In genomic region chr9:113380408-113381129, GRCm38 (mm10) we compare ENCODE assay signal across 12 mouse cellular contexts.
DNase-seq lines count a peak whose midpoint lies in the region; ATAC-seq and TF ChIP-seq lines count a peak whose summit lies in the region.
"Had no signal": no experiment of that assay in that cellular context is flagged by ENCODE, and none has a peak within 500 bp of the region (broad histone marks: within the 10 kb centered on the region; RNA-seq: fewer than 3 reads in every experiment).

No protein-coding gene starts in this region.

- ATAC-seq in forebrain, embryonic 12.5 days (ENCODE audit: low FRiP score), result peak; percentile 30; the same call in 1 of the 2 replicates
- no peak for ATAC-seq in forebrain, embryonic 11.5 days (replicated peaks; ENCODE audit: low FRiP score)
- peak; percentile 63 for ATAC-seq in midbrain, embryonic 13.5 days
- no peak for ATAC-seq in midbrain, embryonic 11.5 days (ENCODE audit: low FRiP score)
- ATAC-seq in limb, embryonic 12.5 days (ENCODE audit: insufficient number of reproducible peaks, insufficient read depth, low FRiP score, low TSS enrichment, low read depth), result no peak
- no peak for ATAC-seq in inflammation-experienced regulatory T-cells, adult 6 months
- no peak for ATAC-seq in intestine, postnatal 0 days

- peak overlapping the region; percentile 1; the same call in 1 of the 2 replicates for H3K27ac ChIP-seq in forebrain, embryonic 12.5 days
- H3K27ac ChIP-seq in forebrain, embryonic 11.5 days (ENCODE audit: low read depth, low read length), result no peak overlapping the region
- peak overlapping the region; percentile 55 for H3K27ac ChIP-seq in midbrain, embryonic 13.5 days
- H3K27ac ChIP-seq in midbrain, embryonic 11.5 days (ENCODE audit: low read depth, low read length), result no peak overlapping the region
- no peak overlapping the region for H3K27ac ChIP-seq in limb, embryonic 12.5 days
- no peak overlapping the region for H3K27ac ChIP-seq in intestine, postnatal 0 days (ENCODE audit: low read depth, low read length)
- no peak overlapping the region for H3K27ac ChIP-seq in embryonic facial prominence, embryonic 10.5 days (replicated peaks)
- H3K27ac ChIP-seq: gastrocnemius, adult 2 months; liver, embryonic 15.5 days had no signal

- H3K4me1 ChIP-seq in forebrain, embryonic 12.5 days, result peaks cover 14% of the 10 kb centered on the region
- 0 out of 2 replicates have a peak, but pooled peaks cover 3% of the 10 kb centered on the region for H3K4me1 ChIP-seq in forebrain, embryonic 11.5 days (replicated peaks; ENCODE audit: control insufficient read depth, insufficient read depth, low read length)
- H3K4me1 ChIP-seq in midbrain, embryonic 13.5 days (replicated peaks), result peaks cover 23% of the 10 kb centered on the region
- H3K4me1 ChIP-seq in midbrain, embryonic 11.5 days (ENCODE audit: control insufficient read depth, insufficient read depth, low read length), result peaks cover 3% of the 10 kb centered on the region; the same call in 1 of the 2 replicates
- peaks cover 20% of the 10 kb centered on the region for H3K4me1 ChIP-seq in limb, embryonic 12.5 days (replicated peaks)
- no peaks in the 10 kb centered on the region for H3K4me1 ChIP-seq in intestine, postnatal 0 days (replicated peaks; ENCODE audit: control insufficient read depth, insufficient read depth, low read length)
- H3K4me1 ChIP-seq in embryonic facial prominence, embryonic 10.5 days, result peaks cover 16% of the 10 kb centered on the region
- H3K4me1 ChIP-seq: liver, embryonic 15.5 days had no signal

- no peaks in the 10 kb centered on the region for H3K9me3 ChIP-seq in forebrain, embryonic 12.5 days
- no peaks in the 10 kb centered on the region for H3K9me3 ChIP-seq in forebrain, embryonic 11.5 days (ENCODE audit: control insufficient read depth, low read length)
- H3K9me3 ChIP-seq in midbrain, embryonic 13.5 days, result no peaks in the 10 kb centered on the region
- H3K9me3 ChIP-seq in midbrain, embryonic 11.5 days (ENCODE audit: control insufficient read depth, low read length), result no peaks in the 10 kb centered on the region
- H3K9me3 ChIP-seq in limb, embryonic 12.5 days, result no peaks in the 10 kb centered on the region
- no peaks in the 10 kb centered on the region for H3K9me3 ChIP-seq in intestine, postnatal 0 days (ENCODE audit: control insufficient read depth)
- H3K9me3 ChIP-seq in embryonic facial prominence, embryonic 10.5 days, result 0 out of 2 replicates have a peak, but pooled peaks cover 3% of the 10 kb centered on the region

- H3K4me3 ChIP-seq in forebrain, embryonic 12.5 days (replicated peaks), result no peak overlapping the region
- H3K4me3 ChIP-seq in forebrain, embryonic 11.5 days (ENCODE audit: low read depth, low read length), result no peak overlapping the region
- H3K4me3 ChIP-seq in midbrain, embryonic 13.5 days (replicated peaks), result no peak overlapping the region
- H3K4me3 ChIP-seq in midbrain, embryonic 11.5 days (ENCODE audit: low read depth, low read length), result no peak overlapping the region
- H3K4me3 ChIP-seq in limb, embryonic 12.5 days (replicated peaks), result no peak overlapping the region
- H3K4me3 ChIP-seq in intestine, postnatal 0 days (ENCODE audit: low read depth, low read length), result no peak overlapping the region
- H3K4me3 ChIP-seq in embryonic facial prominence, embryonic 10.5 days, result no peak overlapping the region
- H3K4me3 ChIP-seq: gastrocnemius, adult 2 months; liver, embryonic 15.5 days had no signal

- no peak for DNase-seq in forebrain, embryonic 11.5 days (ENCODE audit: low spot score)
- no peak for DNase-seq in midbrain, embryonic 11.5 days (ENCODE audit: low spot score, missing footprints)
- no peak for DNase-seq in embryonic facial prominence, embryonic 10.5 days (ENCODE audit: low spot score)
- DNase-seq: gastrocnemius, adult 2 months; kidney, postnatal 25 days had no signal

- no peaks in the 10 kb centered on the region for H3K36me3 ChIP-seq in forebrain, embryonic 12.5 days (replicated peaks)
- H3K36me3 ChIP-seq in forebrain, embryonic 11.5 days (ENCODE audit: control insufficient read depth, insufficient read depth, low read length), result no peaks in the 10 kb centered on the region
- no peaks in the 10 kb centered on the region for H3K36me3 ChIP-seq in midbrain, embryonic 13.5 days
- H3K36me3 ChIP-seq in midbrain, embryonic 11.5 days (ENCODE audit: control insufficient read depth, insufficient read depth, low read length), result no peaks in the 10 kb centered on the region
- no peaks in the 10 kb centered on the region for H3K36me3 ChIP-seq in limb, embryonic 12.5 days
- H3K36me3 ChIP-seq in intestine, postnatal 0 days (ENCODE audit: control insufficient read depth, insufficient read depth), result no peaks in the 10 kb centered on the region
- H3K36me3 ChIP-seq in embryonic facial prominence, embryonic 10.5 days (replicated peaks), result no peaks in the 10 kb centered on the region
- H3K36me3 ChIP-seq: G1E; liver, embryonic 15.5 days had no signal

- no peak overlapping the region for H3K4me2 ChIP-seq in forebrain, embryonic 12.5 days
- H3K4me2 ChIP-seq in forebrain, embryonic 11.5 days (ENCODE audit: low read depth, low read length, severe bottlenecking), result no peak overlapping the region
- no peak overlapping the region for H3K4me2 ChIP-seq in midbrain, embryonic 13.5 days (replicated peaks)
- H3K4me2 ChIP-seq in midbrain, embryonic 11.5 days, result no peak overlapping the region
- H3K4me2 ChIP-seq in limb, embryonic 12.5 days, result peak overlapping the region; percentile 24
- H3K4me2 ChIP-seq in intestine, postnatal 0 days (replicated peaks; ENCODE audit: low read depth), result no peak overlapping the region
- H3K4me2 ChIP-seq: liver, embryonic 15.5 days had no signal

- 69% methylated on average over 17 of the region's 17 CpGs for WGBS in forebrain, embryonic 12.5 days
- 72% methylated on average over 17 of the region's 17 CpGs for WGBS in forebrain, embryonic 11.5 days
- 55% methylated on average over 17 of the region's 17 CpGs for WGBS in midbrain, embryonic 13.5 days
- 72% methylated on average over 17 of the region's 17 CpGs for WGBS in midbrain, embryonic 11.5 days
- WGBS in limb, embryonic 12.5 days, result 31% methylated on average over 17 of the region's 17 CpGs
- WGBS in intestine, postnatal 0 days, result 65% methylated on average over 17 of the region's 17 CpGs
- 68% methylated on average over 17 of the region's 17 CpGs for WGBS in embryonic facial prominence, embryonic 10.5 days

- TF ChIP-seq CTCF in intestine, postnatal 0 days (IDR thresholded peaks at IDR 0.05; ENCODE audit: low read depth), result no peak

- 0 out of 2 replicates have a peak, but pooled peaks cover 3% of the 10 kb centered on the region for H3K27me3 ChIP-seq in forebrain, embryonic 12.5 days
- H3K27me3 ChIP-seq in forebrain, embryonic 11.5 days (ENCODE audit: control insufficient read depth, insufficient read depth, low read length), result no peaks in the 10 kb centered on the region
- no peaks in the 10 kb centered on the region for H3K27me3 ChIP-seq in midbrain, embryonic 13.5 days
- H3K27me3 ChIP-seq in midbrain, embryonic 11.5 days (ENCODE audit: control insufficient read depth, insufficient read depth, low read length), result no peaks in the 10 kb centered on the region
- no peaks in the 10 kb centered on the region; the same call in 1 of the 2 replicates for H3K27me3 ChIP-seq in limb, embryonic 12.5 days
- no peaks in the 10 kb centered on the region for H3K27me3 ChIP-seq in intestine, postnatal 0 days (replicated peaks; ENCODE audit: control insufficient read depth, insufficient read depth, low read length)
- no peaks in the 10 kb centered on the region for H3K27me3 ChIP-seq in embryonic facial prominence, embryonic 10.5 days (replicated peaks; ENCODE audit: low read depth, poor library complexity, severe bottlenecking)
- H3K27me3 ChIP-seq: liver, embryonic 15.5 days had no signal

- H3K9ac ChIP-seq in forebrain, embryonic 12.5 days, result no peak overlapping the region
- no peak overlapping the region for H3K9ac ChIP-seq in forebrain, embryonic 11.5 days (ENCODE audit: low read length)
- H3K9ac ChIP-seq in midbrain, embryonic 13.5 days (replicated peaks), result no peak overlapping the region
- H3K9ac ChIP-seq in midbrain, embryonic 11.5 days (ENCODE audit: low read length), result no peak overlapping the region
- H3K9ac ChIP-seq in limb, embryonic 12.5 days (replicated peaks), result no peak overlapping the region
- no peak overlapping the region for H3K9ac ChIP-seq in intestine, postnatal 0 days (ENCODE audit: low read depth, low read length)
- H3K9ac ChIP-seq: liver, embryonic 15.5 days had no signal

Comparison
In these comparisons a context has a peak if more than half of its experiments do, and no peak if none do; other contexts are left out.
1. ATAC-seq: peak in forebrain, embryonic 12.5 days (single experiment) and midbrain, embryonic 13.5 days (single experiment); none in forebrain, embryonic 11.5 days (single experiment), midbrain, embryonic 11.5 days (single experiment), limb, embryonic 12.5 days (single experiment), inflammation-experienced regulatory T-cells, adult 6 months (single experiment) and intestine, postnatal 0 days (single experiment).
2. H3K27ac ChIP-seq: peak in forebrain, embryonic 12.5 days (single experiment) and midbrain, embryonic 13.5 days (single experiment); none in forebrain, embryonic 11.5 days (single experiment), midbrain, embryonic 11.5 days (single experiment), limb, embryonic 12.5 days (single experiment), intestine, postnatal 0 days (single experiment) and embryonic facial prominence, embryonic 10.5 days (single experiment).